Mouse (Mus musculus): Measurements from ENCODE around the gene Ifitm2. TPM values are rescaled to one million over a fixed set of nuclear protein-coding genes. Genes with fewer than 3 reads are reported as not detected.

Gene Ifitm2
- polyA plus RNA-seq (2012; rRNA removed) = 1,395 and 2,043 TPM in 2 replicates

DNA sequence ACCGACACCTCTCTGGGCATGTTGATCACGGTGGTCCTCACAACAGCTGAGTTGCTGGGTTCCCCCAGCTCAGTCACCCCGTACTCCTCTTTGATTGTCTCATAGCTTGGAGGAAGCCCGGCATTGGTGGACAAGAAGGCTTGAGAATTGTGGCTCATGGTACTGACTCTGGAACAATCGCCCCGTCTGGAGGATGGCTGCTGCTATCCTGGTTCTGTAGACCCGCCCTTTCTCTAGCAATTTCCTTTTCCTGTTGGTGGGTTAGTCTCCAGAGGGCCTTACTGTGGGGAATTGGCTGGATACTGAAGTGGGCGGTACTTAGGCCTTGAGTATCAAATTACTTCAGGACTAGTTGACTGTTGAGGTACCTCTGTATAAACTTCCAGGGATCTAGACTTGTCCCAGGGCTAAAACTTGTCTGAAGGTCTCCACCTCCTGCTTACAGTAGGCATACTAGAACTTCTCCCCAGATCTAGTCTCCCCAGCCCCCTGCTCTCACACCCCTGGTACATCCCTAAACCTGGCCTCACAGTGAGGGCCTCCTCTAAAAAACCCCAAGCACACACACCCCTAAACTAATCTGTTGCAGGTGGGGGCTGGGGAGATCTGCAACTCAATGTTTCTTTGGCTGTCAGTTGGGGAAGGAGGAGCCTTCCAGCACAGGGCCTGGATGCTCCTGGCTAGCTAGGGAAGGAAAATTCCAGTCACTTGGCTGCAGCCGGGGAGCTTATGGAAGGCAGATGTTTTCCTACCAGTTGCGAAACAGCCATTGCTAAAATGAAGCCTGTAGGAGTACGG, at the start of gene Ifitm2, which contains the start of gene Gm45717:
Ifitm2 (minus strand) TSS at position 230 of the 798 bp plus-strand sequence.
Gm45717 (minus strand) TSS at position 180 of the 798 bp plus-strand sequence.

DNA sequence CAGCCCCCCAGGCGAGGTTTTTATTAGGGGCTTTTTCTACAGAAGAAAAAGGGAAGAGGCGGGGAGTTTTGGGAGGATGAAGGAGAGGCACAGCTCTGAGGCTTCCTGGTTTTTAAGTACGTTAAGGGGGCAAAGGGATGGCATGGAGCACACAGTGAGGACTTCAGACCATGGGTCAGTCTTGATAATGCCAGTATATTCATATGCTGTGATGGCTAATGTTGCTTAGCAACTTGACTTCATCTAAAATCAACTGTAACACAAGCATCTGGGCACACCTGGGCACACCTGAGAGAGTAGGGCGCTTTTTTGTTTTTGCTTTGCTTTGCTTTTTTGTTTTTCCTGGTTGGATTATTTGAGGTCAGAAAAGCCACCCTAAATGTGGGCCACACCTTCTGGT, 11.1 kb upstream of the Ifitm2 start, which contains the start of gene Ifitm1:
Ifitm1 (plus strand) TSS at position 301 of the 400 bp plus-strand sequence.

DNA sequence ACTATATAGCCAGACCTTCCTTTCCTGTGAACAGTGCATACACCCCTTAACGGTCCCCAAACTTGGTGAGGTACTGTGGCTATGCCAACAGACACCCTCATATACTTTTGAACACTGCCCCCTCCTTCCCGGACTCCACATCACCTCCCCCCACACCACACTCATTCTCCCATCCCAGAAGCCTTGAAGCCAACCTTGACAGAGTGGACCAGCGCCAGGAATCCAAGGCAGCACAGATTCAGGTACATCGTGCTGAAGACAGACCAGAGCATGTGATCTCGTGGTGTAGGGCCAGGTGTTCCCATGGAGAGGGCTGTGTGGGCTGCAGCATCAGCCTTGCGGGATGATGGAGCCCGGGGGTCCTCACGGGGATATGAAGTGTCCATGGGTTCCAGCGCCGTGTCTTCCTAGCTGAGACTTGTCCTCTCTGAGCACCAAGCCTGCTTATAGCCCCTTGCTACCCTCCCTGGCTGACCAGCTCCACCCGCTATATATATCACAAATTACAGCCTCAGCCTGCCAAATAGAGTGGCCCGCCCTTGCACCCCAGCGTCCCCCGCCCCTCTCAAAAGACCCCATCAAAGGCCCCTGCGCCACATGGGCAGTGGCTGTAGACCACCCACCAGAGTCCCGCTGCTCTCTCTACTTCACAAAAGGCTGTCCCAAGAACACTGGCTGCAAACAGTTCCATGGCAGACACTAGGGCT, 5.8 kb downstream of the Ifitm2 start, which contains the start of gene Ifitm5:
Ifitm5 (minus strand) TSS at position 468 of the 707 bp plus-strand sequence.

DNA sequence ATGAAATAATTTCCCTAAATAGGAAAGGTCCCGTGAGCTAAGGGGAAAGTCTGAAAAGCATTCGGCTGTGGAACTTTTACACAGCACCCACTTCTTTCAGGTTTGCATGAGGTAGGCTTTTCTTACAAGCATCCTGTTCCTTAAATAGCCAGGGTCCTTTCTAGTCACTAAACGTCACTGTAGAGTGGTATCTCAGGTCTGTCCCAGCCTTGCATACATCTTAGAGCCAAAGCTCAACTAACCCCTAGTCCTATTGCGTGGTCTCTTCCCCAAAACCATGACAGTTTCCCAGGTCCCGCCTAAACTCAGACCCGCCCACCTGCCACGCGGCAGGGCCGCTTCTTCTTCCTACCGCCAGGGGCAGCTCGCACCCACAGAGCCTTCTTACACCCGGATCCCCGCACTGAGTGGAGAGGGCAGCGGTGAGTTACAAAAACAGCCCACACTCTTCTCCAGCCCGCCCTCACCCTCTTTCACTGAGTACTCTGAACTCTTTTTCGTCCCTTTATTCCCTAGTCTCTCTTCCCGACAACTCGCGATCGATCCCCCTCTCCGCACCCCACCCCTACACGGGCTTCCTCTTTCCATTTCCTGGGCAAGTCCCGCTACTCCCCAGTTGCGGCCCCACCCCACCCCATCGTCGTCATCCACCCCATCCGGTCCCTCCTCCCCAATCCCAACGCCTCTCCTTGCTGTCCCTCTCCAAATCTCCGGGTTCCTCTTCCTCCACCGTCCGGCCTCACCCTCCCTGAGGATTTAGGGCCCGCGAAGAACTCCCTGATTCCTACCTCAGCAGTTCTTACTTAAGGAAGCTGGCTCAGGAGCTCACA, 14.3 kb downstream of the Ifitm2 start, which contains the start of gene Pgghg:
Pgghg (plus strand) TSS at position 170 of the 830 bp plus-strand sequence.

DNA sequence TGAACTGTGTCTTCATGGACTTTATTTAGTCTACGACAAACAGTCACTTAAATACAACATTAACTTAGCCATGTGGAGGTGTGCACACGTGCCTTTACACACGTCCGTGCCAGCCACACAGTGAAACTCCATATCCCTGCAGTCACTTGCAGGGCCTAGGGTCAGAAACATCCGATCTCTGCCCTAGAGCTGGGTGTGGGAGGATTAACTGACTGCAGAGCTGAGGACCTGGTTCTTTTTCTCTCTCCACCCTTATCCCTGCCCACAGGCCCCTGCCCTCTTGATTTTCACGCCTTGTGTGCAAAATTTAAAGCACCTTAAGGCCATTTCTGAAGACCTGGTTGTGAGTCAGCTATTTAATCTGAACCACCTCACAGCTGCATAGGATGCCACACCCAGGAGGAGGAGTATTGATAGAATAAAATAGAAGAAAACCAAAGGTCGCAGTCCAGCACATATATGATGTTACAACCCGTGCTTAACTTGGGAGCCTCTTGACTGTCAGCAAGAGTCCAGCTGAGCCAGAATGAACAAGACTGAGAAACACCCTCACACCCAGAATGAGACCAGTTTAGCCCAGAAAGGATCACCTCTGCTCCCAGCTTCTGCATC, 35.3 kb downstream of the Ifitm2 start, which contains the start of gene Nlrp6:
Nlrp6 (plus strand) TSS at position 485 of the 612 bp plus-strand sequence.

Other genes starting within 250 kb of the Ifitm2 start
- 8.3 and 9.5 TPM in 2 replicates for gene Cyp2e1, start 192.2 kb downstream of the Ifitm2 start, polyA plus RNA-seq (2012; rRNA removed)
- 0.14 and 0.26 TPM in 2 replicates for gene Syce1, start 168.1 kb downstream of the Ifitm2 start, polyA plus RNA-seq (2012; rRNA removed)
- gene Zfp941, start 133.8 kb downstream of the Ifitm2 start, polyA plus RNA-seq (2012; rRNA removed) = 0.12 and 0.23 TPM in 2 replicates
- 22.0 and 24.3 TPM in 2 replicates for gene Urah, start 121.0 kb downstream of the Ifitm2 start, polyA plus RNA-seq (2012; rRNA removed)
- gene Scgb1c1, start 110.4 kb downstream of the Ifitm2 start, polyA plus RNA-seq (2012; rRNA removed) = 5.0 and 5.1 TPM in 2 replicates
- gene Odf3, start 108.2 kb downstream of the Ifitm2 start, polyA plus RNA-seq (2012; rRNA removed) = 0.28 and 0.41 TPM in 2 replicates
- not detected in 2 replicates for gene Gm45785, start 99.7 kb downstream of the Ifitm2 start, polyA plus RNA-seq (2012; rRNA removed)
- gene Ric8a, start 99.0 kb downstream of the Ifitm2 start, polyA plus RNA-seq (2012; rRNA removed) = 136 and 146 TPM in 2 replicates
- gene Bet1l, start 98.4 kb downstream of the Ifitm2 start, polyA plus RNA-seq (2012; rRNA removed) = 27.1 and 32.9 TPM in 2 replicates
- gene Psmd13, start 74.0 kb downstream of the Ifitm2 start, polyA plus RNA-seq (2012; rRNA removed) = 62.6 and 66.1 TPM in 2 replicates
- 31.6 and 44.1 TPM in 2 replicates for gene Sirt3, start 73.7 kb downstream of the Ifitm2 start, polyA plus RNA-seq (2012; rRNA removed)
- gene Cox8b, start 55.5 kb downstream of the Ifitm2 start, polyA plus RNA-seq (2012; rRNA removed) = 4.1 and 5.5 TPM in 2 replicates
- gene Nlrp6, start 35.1 kb downstream of the Ifitm2 start, polyA plus RNA-seq (2012; rRNA removed) = 1.4 and 1.6 TPM in 2 replicates
- gene Pgghg, start 14.6 kb downstream of the Ifitm2 start, polyA plus RNA-seq (2012; rRNA removed) = 61.1 and 72.6 TPM in 2 replicates
- gene Ifitm5, start 5.7 kb downstream of the Ifitm2 start, polyA plus RNA-seq (2012; rRNA removed) = 2.4 and 4.1 TPM in 2 replicates
- 0.60 TPM in 1 of 2 replicates, not detected in the other for gene Gm45717, start 50 bp downstream of the Ifitm2 start, polyA plus RNA-seq (2012; rRNA removed)
- gene Ifitm1, start 11.2 kb upstream of the Ifitm2 start, polyA plus RNA-seq (2012; rRNA removed) = 658 and 1,418 TPM in 2 replicates
- gene Ifitm3, start 54.8 kb upstream of the Ifitm2 start, polyA plus RNA-seq (2012; rRNA removed) = 378 and 768 TPM in 2 replicates
- gene Ifitm6, start 61.9 kb upstream of the Ifitm2 start, polyA plus RNA-seq (2012; rRNA removed) = 5.8 and 9.8 TPM in 2 replicates
- not detected in 2 replicates for gene Gm17387, start 73.1 kb upstream of the Ifitm2 start, polyA plus RNA-seq (2012; rRNA removed)
- 3.2 and 3.5 TPM in 2 replicates for gene B4galnt4, start 105.1 kb upstream of the Ifitm2 start, polyA plus RNA-seq (2012; rRNA removed)
- gene Pkp3, start 122.2 kb upstream of the Ifitm2 start, polyA plus RNA-seq (2012; rRNA removed) = 13.5 and 14.9 TPM in 2 replicates
- 11.4 and 12.8 TPM in 2 replicates for gene Sigirr, start 144.6 kb upstream of the Ifitm2 start, polyA plus RNA-seq (2012; rRNA removed)
- gene Ano9, start 161.8 kb upstream of the Ifitm2 start, polyA plus RNA-seq (2012; rRNA removed) = 2.1 and 2.7 TPM in 2 replicates
- gene Ptdss2, start 166.4 kb upstream of the Ifitm2 start, polyA plus RNA-seq (2012; rRNA removed) = 62.9 and 65.4 TPM in 2 replicates
- gene Rnh1, start 216.9 kb upstream of the Ifitm2 start, polyA plus RNA-seq (2012; rRNA removed) = 248 and 267 TPM in 2 replicates
- 87.5 and 94.7 TPM in 2 replicates for gene Hras, start 238.0 kb upstream of the Ifitm2 start, polyA plus RNA-seq (2012; rRNA removed)
- gene Lrrc56, start 238.2 kb upstream of the Ifitm2 start, polyA plus RNA-seq (2012; rRNA removed) = 13.4 and 23.5 TPM in 2 replicates

All from ovary, adult 2 months (tissue).